ENCODE assay signal across 8 mouse cellular contexts in the genomic region with DNA sequence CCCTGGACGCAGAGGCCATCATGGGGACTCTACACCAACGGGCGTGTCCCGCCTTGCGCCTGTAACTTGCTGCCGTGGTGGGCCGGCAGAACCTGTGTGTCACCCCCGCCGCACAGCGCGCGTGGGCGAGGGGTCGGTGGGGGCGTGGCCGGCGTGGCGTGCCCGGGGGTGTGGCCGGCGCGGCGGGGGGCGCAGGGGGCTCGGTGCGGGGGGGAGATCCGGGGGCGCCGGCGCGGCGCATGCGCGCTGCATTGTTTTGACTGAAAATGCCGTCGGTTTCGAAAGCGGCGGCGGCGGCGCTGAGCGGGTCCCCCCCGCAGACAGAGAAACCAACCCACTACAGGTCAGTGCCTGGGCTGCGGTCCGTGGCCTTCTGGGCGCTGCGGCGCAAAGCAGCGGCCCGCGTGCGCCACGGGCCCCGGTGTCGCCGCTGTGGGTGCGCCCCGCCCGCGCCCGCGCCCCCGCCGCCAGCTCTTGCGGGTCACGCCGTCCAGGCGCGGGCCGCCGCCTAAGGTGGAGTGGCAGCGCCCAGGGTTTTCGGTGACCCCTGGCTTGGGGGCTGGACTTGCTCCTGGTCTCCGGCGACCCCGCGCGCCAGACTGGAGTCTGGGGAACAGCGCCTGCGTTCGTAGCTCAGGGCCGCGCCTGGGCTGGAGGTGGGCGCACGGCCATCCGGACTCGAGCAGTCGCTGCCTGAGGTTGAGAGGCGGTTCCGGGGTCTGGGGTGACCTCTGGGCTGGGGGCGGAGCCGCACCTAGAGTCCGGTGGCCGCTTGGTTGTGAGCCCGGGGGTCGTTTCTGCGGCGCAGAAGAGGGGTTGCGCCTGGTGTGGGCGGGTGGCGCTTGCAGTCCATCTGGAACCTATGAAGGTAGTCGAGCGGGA. TPM values are rescaled to one million over a fixed set of nuclear protein-coding genes. Genes with fewer than 3 reads are reported as not detected.
DNase-seq lines count a peak whose midpoint lies in the region; ATAC-seq lines count a peak whose summit lies in the region.

A gene (plus strand): TSS at position 248 of the 882 bp plus-strand sequence.

- H3K36me3 ChIP-seq in embryonic facial prominence, embryonic 14.5 days (ENCODE audit: control insufficient read depth, insufficient read depth, low read length): peaks cover 16% of the 10 kb centered on the region; the same call in 1 of the 2 replicates
- no peaks in the 10 kb centered on the region; the same call in 1 of the 2 replicates for H3K36me3 ChIP-seq in heart, embryonic 11.5 days (ENCODE audit: control insufficient read depth, insufficient read depth, low read length)
- H3K36me3 ChIP-seq in kidney, embryonic 15.5 days: peaks cover 37% of the 10 kb centered on the region
- H3K36me3 ChIP-seq in liver, embryonic 13.5 days: peaks cover 14% of the 10 kb centered on the region; the same call in 1 of the 2 replicates
- peaks cover 15% of the 10 kb centered on the region for H3K36me3 ChIP-seq in stomach, embryonic 14.5 days (ENCODE audit: control insufficient read depth, insufficient read depth, low read length)

- no peaks in the 10 kb centered on the region for H3K27me3 ChIP-seq in embryonic facial prominence, embryonic 14.5 days (replicated peaks; ENCODE audit: control insufficient read depth, insufficient read depth, low read length)
- H3K27me3 ChIP-seq in heart, embryonic 11.5 days (ENCODE audit: control insufficient read depth, insufficient read depth, low read length): no peaks in the 10 kb centered on the region
- H3K27me3 ChIP-seq in kidney, embryonic 15.5 days: no peaks in the 10 kb centered on the region
- no peaks in the 10 kb centered on the region for H3K27me3 ChIP-seq in liver, embryonic 13.5 days
- no peaks in the 10 kb centered on the region for H3K27me3 ChIP-seq in stomach, embryonic 14.5 days (ENCODE audit: control insufficient read depth, insufficient read depth, low read length)

- peak; percentile 53 for DNase-seq in 416B (ENCODE audit: low read depth)
- peak; percentile 63 for DNase-seq in adrenal gland, adult 8-10 months
- DNase-seq in embryonic facial prominence, embryonic 14.5 days (ENCODE audit: low spot score): peak; percentile 76
- peak; percentile 48 for DNase-seq in liver, embryonic 13.5 days
- peak; percentile 79 for DNase-seq in neural tube, embryonic 10.5 days (ENCODE audit: extremely low spot score, low spot score)

- H3K4me1 ChIP-seq in embryonic facial prominence, embryonic 14.5 days (ENCODE audit: control insufficient read depth, insufficient read depth, low read length): peaks cover 17% of the 10 kb centered on the region
- H3K4me1 ChIP-seq in heart, embryonic 11.5 days (ENCODE audit: control insufficient read depth, insufficient read depth, low read length): peaks cover 16% of the 10 kb centered on the region
- H3K4me1 ChIP-seq in kidney, embryonic 15.5 days: peaks cover 35% of the 10 kb centered on the region
- peaks cover 64% of the 10 kb centered on the region for H3K4me1 ChIP-seq in liver, embryonic 13.5 days (replicated peaks)
- H3K4me1 ChIP-seq in stomach, embryonic 14.5 days (ENCODE audit: control insufficient read depth, insufficient read depth, low read length): peaks cover 9% of the 10 kb centered on the region

- 1% methylated on average over 45 of the region's 104 CpGs for WGBS in embryonic facial prominence, embryonic 14.5 days
- under 1% methylated on average over 82 of the region's 104 CpGs for WGBS in heart, embryonic 11.5 days (ENCODE audit: insufficient replicate concordance)
- under 1% methylated on average over 97 of the region's 104 CpGs for WGBS in kidney, embryonic 15.5 days
- WGBS in liver, embryonic 13.5 days (ENCODE audit: insufficient replicate concordance): under 1% methylated on average over 104 of the region's 104 CpGs
- under 1% methylated on average over 82 of the region's 104 CpGs for WGBS in stomach, embryonic 14.5 days

- peak within 1 kb of the TSS; percentile 94 for H3K9ac ChIP-seq in embryonic facial prominence, embryonic 14.5 days (ENCODE audit: low read depth, low read length)
- peak within 1 kb of the TSS; percentile 93 for H3K9ac ChIP-seq in heart, embryonic 11.5 days (ENCODE audit: low read depth, low read length)
- peak within 1 kb of the TSS; percentile 91 for H3K9ac ChIP-seq in kidney, embryonic 15.5 days
- peak within 1 kb of the TSS; percentile 84 for H3K9ac ChIP-seq in liver, embryonic 13.5 days
- peak within 1 kb of the TSS; percentile 84 for H3K9ac ChIP-seq in stomach, embryonic 14.5 days (replicated peaks; ENCODE audit: low read depth, low read length)

- ATAC-seq in embryonic facial prominence, embryonic 14.5 days (ENCODE audit: low read depth): peak; percentile 16
- ATAC-seq in heart, embryonic 11.5 days (replicated peaks; ENCODE audit: insufficient number of reproducible peaks, low FRiP score, low TSS enrichment): peak; percentile 57
- peak; percentile 61 for ATAC-seq in kidney, embryonic 15.5 days (replicated peaks; ENCODE audit: low FRiP score)
- peak; percentile 14; the same call in 1 of the 2 replicates for ATAC-seq in liver, embryonic 13.5 days (ENCODE audit: low read depth)
- ATAC-seq in stomach, embryonic 14.5 days (ENCODE audit: insufficient number of reproducible peaks, insufficient read depth, low FRiP score, low read depth): peak; percentile 50; the same call in 1 of the 2 replicates

- H3K4me3 ChIP-seq in embryonic facial prominence, embryonic 14.5 days (ENCODE audit: low read depth, low read length): peak within 1 kb of the TSS; percentile 98
- H3K4me3 ChIP-seq in heart, embryonic 11.5 days (ENCODE audit: low read depth, low read length): peak within 1 kb of the TSS; percentile 99
- peak within 1 kb of the TSS; percentile 98 for H3K4me3 ChIP-seq in kidney, embryonic 15.5 days (replicated peaks)
- peak within 1 kb of the TSS; percentile 89 for H3K4me3 ChIP-seq in liver, embryonic 13.5 days (replicated peaks)
- peak within 1 kb of the TSS; percentile 95 for H3K4me3 ChIP-seq in stomach, embryonic 14.5 days (ENCODE audit: low read depth, low read length)

- peak within 1 kb of the TSS; percentile 92 for H3K4me2 ChIP-seq in embryonic facial prominence, embryonic 14.5 days (ENCODE audit: low read depth, low read length)
- peak within 1 kb of the TSS; percentile 84 for H3K4me2 ChIP-seq in heart, embryonic 11.5 days
- H3K4me2 ChIP-seq in kidney, embryonic 15.5 days: peak within 1 kb of the TSS; percentile 81
- peak within 1 kb of the TSS; percentile 95 for H3K4me2 ChIP-seq in liver, embryonic 13.5 days
- peak within 1 kb of the TSS; percentile 82 for H3K4me2 ChIP-seq in stomach, embryonic 14.5 days (replicated peaks; ENCODE audit: low read depth, low read length)

- H3K9me3 ChIP-seq in embryonic facial prominence, embryonic 14.5 days (ENCODE audit: control insufficient read depth, low read length): no peaks in the 10 kb centered on the region
- no peaks in the 10 kb centered on the region for H3K9me3 ChIP-seq in heart, embryonic 11.5 days (replicated peaks; ENCODE audit: control insufficient read depth, low read length)
- no peaks in the 10 kb centered on the region for H3K9me3 ChIP-seq in kidney, embryonic 15.5 days (replicated peaks)
- H3K9me3 ChIP-seq in liver, embryonic 13.5 days (replicated peaks): no peaks in the 10 kb centered on the region
- H3K9me3 ChIP-seq in stomach, embryonic 14.5 days (ENCODE audit: control insufficient read depth, low read depth, low read length): no peaks in the 10 kb centered on the region

- peak within 1 kb of the TSS; percentile 84 for H3K27ac ChIP-seq in embryonic facial prominence, embryonic 14.5 days (replicated peaks; ENCODE audit: low read depth, low read length)
- H3K27ac ChIP-seq in heart, embryonic 11.5 days (ENCODE audit: low read depth, low read length): peak within 1 kb of the TSS; percentile 75
- peak within 1 kb of the TSS; percentile 90 for H3K27ac ChIP-seq in kidney, embryonic 15.5 days
- peak within 1 kb of the TSS; percentile 77 for H3K27ac ChIP-seq in liver, embryonic 13.5 days
- peak within 1 kb of the TSS; percentile 69; the same call in 1 of the 2 replicates for H3K27ac ChIP-seq in stomach, embryonic 14.5 days (ENCODE audit: low read length)

RNA-seq across cellular contexts. Expression of the gene that starts here (rescaled TPM):
- 10 to 100 TPM; 18.4 to 36.4 (median 26.2) TPM for total RNA-seq in adrenal gland, adult 8-10 months (2022)
- polyA plus RNA-seq in embryonic facial prominence, embryonic 14.5 days (2014; fragmentation: Nextera tagmentation; extraction: Ambion mirVana): 5.6 and 5.8 TPM in 2 replicates
- polyA plus RNA-seq in heart, embryonic 11.5 days (2014; fragmentation: Nextera tagmentation; extraction: Ambion mirVana): 2.9 and 3.2 TPM in 2 replicates
- 9.0 and 10.5 TPM in 2 replicates for polyA plus RNA-seq in kidney, embryonic 15.5 days (2015; fragmentation: Nextera tagmentation; extraction: Ambion mirVana)
- 14.4 and 18.0 TPM in 2 replicates for polyA plus RNA-seq in liver, embryonic 13.5 days (2015; fragmentation: Nextera tagmentation; extraction: Ambion mirVana)
- polyA plus RNA-seq in stomach, embryonic 14.5 days (2014; fragmentation: Nextera tagmentation; extraction: Ambion mirVana): 5.7 and 6.8 TPM in 2 replicates

Comparison
In these comparisons a context has a peak if more than half of its experiments do, and no peak if none do; other contexts are left out.
1. Peak in every context shown above with its lines: DNase-seq, ATAC-seq, H3K4me3 ChIP-seq and H3K27ac ChIP-seq.